Mouse (Mus musculus): ENCODE results near the gene Zfp385a. TPM values are rescaled to one million over a fixed set of nuclear protein-coding genes. Genes with fewer than 3 reads are reported as not detected.

The Zfp385a gene
- polyA plus RNA-seq, 1 experiment from 2014 or later, result 14.5 TPM

GRCm38 (mm10) chr15:103303916-103304615 lies 35.8 kb downstream of the Zfp385a start:
- Histone ChIP-seq H3K27me3 (peaks cover 4% of the 10 kb centered on the region; the same call in 1 of the 2 replicates), H3K4me3 (peak overlapping the region; percentile 45), H3K9ac (peak overlapping the region; percentile 74), H3K4me2 (replicated peaks) (peak overlapping the region; percentile 73), H3K36me3 (no peaks in the 10 kb centered on the region), H3K27ac (peak overlapping the region; percentile 96), H3K9me3 (no peaks in the 10 kb centered on the region), H3K4me1 (peaks cover 71% of the 10 kb centered on the region)
- ATAC-seq (ENCODE audit: insufficient number of reproducible peaks, insufficient read depth, low FRiP score, low TSS enrichment), result no peak
- 9% methylated on average over 8 of the region's 8 CpGs for WGBS

- Histone ChIP-seq H3K9ac (peak overlapping the region; percentile 20; the same call in 1 of the 2 replicates), H3K27ac (peak overlapping the region; percentile 96), H3K4me1 (peaks cover 79% of the 10 kb centered on the region), H3K36me3 (peaks cover 7% of the 10 kb centered on the region; the same call in 1 of the 2 replicates), H3K9me3 (no peaks in the 10 kb centered on the region), H3K4me3 (no peak overlapping the region), H3K27me3 (no peaks in the 10 kb centered on the region), H3K4me2 (replicated peaks) (no peak overlapping the region)
- no peak for ATAC-seq (ENCODE audit: insufficient number of reproducible peaks, insufficient read depth, low FRiP score, low TSS enrichment)
- WGBS, result 24% methylated on average over 6 of the region's 6 CpGs
These were observed 37.4 kb downstream of the Zfp385a start for GRCm38 (mm10) chr15:103302341-103303021.

- WGBS, result 18% methylated on average over 5 of the region's 5 CpGs
- no peak for ATAC-seq (ENCODE audit: insufficient number of reproducible peaks, insufficient read depth, low FRiP score, low TSS enrichment)
- 0 out of 2 replicates have a peak overlapping the region, but pooled peaks have one; percentile 10 for H3K9ac ChIP-seq
- H3K36me3 ChIP-seq, result peaks cover 7% of the 10 kb centered on the region; the same call in 1 of the 2 replicates
- peak overlapping the region; percentile 43; the same call in 1 of the 2 replicates for H3K4me2 ChIP-seq (replicated peaks)
- peaks cover 84% of the 10 kb centered on the region for H3K4me1 ChIP-seq
- H3K9me3 ChIP-seq, result no peaks in the 10 kb centered on the region
- no peak overlapping the region for H3K4me3 ChIP-seq
- H3K27ac ChIP-seq, result peak overlapping the region; percentile 96
- H3K27me3 ChIP-seq, result no peaks in the 10 kb centered on the region
These were observed 38.1 kb downstream of the Zfp385a start for GRCm38 (mm10) chr15:103301547-103302340.

DNA sequence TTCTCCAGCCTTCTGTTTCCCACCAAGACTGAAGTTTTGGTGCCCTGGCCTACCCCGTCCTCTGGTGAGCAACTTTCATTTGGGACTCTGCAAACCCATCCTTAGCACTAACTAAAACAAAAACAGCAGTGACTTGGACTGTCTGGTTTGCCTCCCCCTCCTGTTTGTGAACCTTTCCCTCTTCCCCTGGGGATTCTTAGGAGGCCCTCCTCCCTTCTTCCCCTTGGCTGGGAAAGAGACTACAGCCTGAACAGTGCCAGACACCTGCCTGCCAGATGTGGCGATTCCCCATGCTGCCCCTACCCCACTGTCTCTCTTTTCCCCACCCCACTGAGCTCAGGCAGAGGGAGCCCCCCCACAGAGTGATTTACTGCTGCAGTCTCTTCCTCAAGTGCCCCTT lies 38.8 kb downstream of the Zfp385a start:
- Histone ChIP-seq H3K9me3 (no peaks in the 10 kb centered on the region), H3K36me3 (peaks cover 7% of the 10 kb centered on the region; the same call in 1 of the 2 replicates), H3K4me2 (replicated peaks) (peak overlapping the region; percentile 43), H3K4me1 (peaks cover 87% of the 10 kb centered on the region), H3K4me3 (no peak overlapping the region), H3K27me3 (no peaks in the 10 kb centered on the region), H3K27ac (peak overlapping the region; percentile 96), H3K9ac (no peak overlapping the region)
- no peak for ATAC-seq (ENCODE audit: insufficient number of reproducible peaks, insufficient read depth, low FRiP score, low TSS enrichment)
- 5% methylated on average over 2 of the region's 2 CpGs for WGBS

GRCm38 (mm10) chr15:103300560-103300959 lies 39.3 kb downstream of the Zfp385a start:
- Histone ChIP-seq H3K9me3 (no peaks in the 10 kb centered on the region), H3K4me1 (peaks cover 92% of the 10 kb centered on the region), H3K4me2 (replicated peaks) (peak overlapping the region; percentile 43), H3K9ac (no peak overlapping the region), H3K36me3 (peaks cover 7% of the 10 kb centered on the region; the same call in 1 of the 2 replicates), H3K27me3 (no peaks in the 10 kb centered on the region), H3K27ac (peak overlapping the region; percentile 96), H3K4me3 (no peak overlapping the region)
- ATAC-seq (ENCODE audit: insufficient number of reproducible peaks, insufficient read depth, low FRiP score, low TSS enrichment), result no peak
- 9% methylated on average over 2 of the region's 2 CpGs for WGBS

DNA sequence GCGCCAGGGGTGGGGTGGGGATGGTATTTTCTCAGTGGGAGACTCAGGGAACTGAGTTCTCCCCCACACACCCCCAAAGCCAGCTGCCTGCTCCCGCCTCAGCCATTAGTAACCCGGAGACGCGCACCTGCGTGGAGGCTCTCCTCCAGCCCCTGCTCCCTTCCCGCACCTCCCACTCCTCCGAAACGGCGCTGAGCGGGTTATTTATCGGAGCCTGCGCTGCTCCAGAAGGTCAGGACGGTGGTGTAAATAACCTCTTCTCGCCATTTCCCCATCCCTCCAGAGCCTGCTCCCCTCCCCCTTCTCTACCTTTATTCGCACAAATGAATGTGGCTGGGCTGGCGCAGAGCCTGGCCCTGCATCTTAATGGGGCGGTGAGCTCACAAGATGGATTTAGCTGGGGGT lies 39.8 kb downstream of the Zfp385a start:
- H3K27ac ChIP-seq, result peak overlapping the region; percentile 96
- 3% methylated on average over 18 of the region's 18 CpGs for WGBS

DNA sequence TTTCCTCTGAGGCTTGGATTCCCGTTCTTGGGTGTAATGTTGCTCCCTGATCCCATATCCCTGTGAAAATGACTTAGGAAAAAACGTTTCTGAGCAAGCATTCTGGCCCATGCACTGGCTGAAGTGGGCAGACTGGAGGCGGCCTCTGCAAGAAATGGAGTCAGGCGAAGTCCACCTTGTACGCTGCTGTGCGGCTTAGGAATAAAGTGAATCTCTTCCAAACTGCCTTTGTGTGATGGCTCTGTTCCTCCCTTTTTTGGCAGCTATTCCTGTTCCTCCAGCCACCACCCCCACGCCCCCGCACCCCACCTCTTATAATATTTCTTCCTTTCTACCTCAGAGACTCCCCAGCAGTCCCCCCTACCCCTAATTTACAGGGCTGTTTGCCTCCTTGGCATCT lies 40.2 kb downstream of the Zfp385a start:
- Histone ChIP-seq H3K9me3 (no peaks in the 10 kb centered on the region), H3K4me1 (peaks cover 95% of the 10 kb centered on the region)

More for the DNA sequence above, 39.8 kb downstream of the Zfp385a start:
- 0 out of 2 replicates have a peak, but pooled peaks have one; percentile 7 for ATAC-seq (ENCODE audit: insufficient number of reproducible peaks, insufficient read depth, low FRiP score, low TSS enrichment)
- Histone ChIP-seq H3K4me3 (no peak overlapping the region), H3K9ac (peak overlapping the region; percentile 37; the same call in 1 of the 2 replicates), H3K9me3 (no peaks in the 10 kb centered on the region), H3K4me2 (replicated peaks) (peak overlapping the region; percentile 43), H3K27me3 (no peaks in the 10 kb centered on the region), H3K4me1 (peaks cover 96% of the 10 kb centered on the region), H3K36me3 (peaks cover 7% of the 10 kb centered on the region; the same call in 1 of the 2 replicates)

DNA sequence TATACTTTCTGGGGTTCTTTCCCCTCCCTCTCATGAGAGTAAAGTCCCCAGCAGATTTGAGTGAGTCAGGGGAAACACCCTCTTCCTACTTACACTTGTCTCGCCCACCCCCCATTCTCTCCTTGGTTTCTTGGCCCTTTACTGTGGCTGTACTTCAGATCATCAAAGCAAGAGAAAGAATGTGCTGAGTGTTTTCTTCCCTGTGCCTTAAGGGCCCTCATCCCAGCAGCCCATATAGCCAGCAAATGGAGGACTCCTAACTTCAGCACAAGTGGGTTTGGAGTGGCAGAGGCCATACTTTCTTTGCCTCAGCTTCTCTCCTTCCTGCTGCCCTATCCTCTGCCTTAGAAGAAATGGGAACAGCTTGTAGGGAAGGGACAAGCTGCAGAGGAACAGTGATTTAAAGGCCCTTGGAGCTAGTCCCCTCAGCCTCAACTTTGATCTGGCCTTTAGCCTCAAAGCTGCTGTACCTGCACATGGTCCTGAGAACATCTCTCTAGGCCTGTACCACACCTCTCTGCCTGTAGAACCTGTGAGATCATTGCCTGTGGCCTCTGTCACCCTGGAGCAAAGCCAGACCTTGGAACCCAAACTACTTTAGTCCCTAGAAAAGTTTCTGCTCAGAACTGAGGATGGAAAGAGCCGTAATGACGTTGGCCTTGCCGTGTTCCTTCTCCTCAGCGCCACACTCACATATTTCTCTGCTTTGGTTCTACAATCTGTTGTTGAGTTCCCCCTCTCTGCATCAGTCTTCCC lies 40.9 kb downstream of the Zfp385a start:
- peaks cover 7% of the 10 kb centered on the region; the same call in 1 of the 2 replicates for H3K36me3 ChIP-seq
- H3K9ac ChIP-seq, result no peak overlapping the region
- H3K27me3 ChIP-seq, result no peaks in the 10 kb centered on the region
- no peak for ATAC-seq (ENCODE audit: insufficient number of reproducible peaks, insufficient read depth, low FRiP score, low TSS enrichment)
- no peak overlapping the region for H3K4me3 ChIP-seq
- H3K4me1 ChIP-seq, result peaks cover 89% of the 10 kb centered on the region
- H3K27ac ChIP-seq, result peak overlapping the region; percentile 96
- H3K4me2 ChIP-seq (replicated peaks), result 0 out of 2 replicates have a peak overlapping the region, but pooled peaks have one; percentile 43
- 69% methylated on average over 5 of the region's 5 CpGs for WGBS
- H3K9me3 ChIP-seq, result no peaks in the 10 kb centered on the region

More for the DNA sequence above, 40.2 kb downstream of the Zfp385a start:
- Histone ChIP-seq H3K27ac (peak overlapping the region; percentile 96), H3K4me3 (no peak overlapping the region), H3K4me2 (replicated peaks) (peak overlapping the region; percentile 43), H3K9ac (0 out of 2 replicates have a peak overlapping the region, but pooled peaks have one; percentile 37), H3K36me3 (peaks cover 7% of the 10 kb centered on the region; the same call in 1 of the 2 replicates), H3K27me3 (no peaks in the 10 kb centered on the region)
- WGBS, result 42% methylated on average over 8 of the region's 8 CpGs
- no peak for ATAC-seq (ENCODE audit: insufficient number of reproducible peaks, insufficient read depth, low FRiP score, low TSS enrichment)

- Histone ChIP-seq H3K9ac (no peak overlapping the region), H3K4me3 (no peak overlapping the region)
These were observed 41.9 kb downstream of the Zfp385a start for GRCm38 (mm10) chr15:103298026-103298425.

GRCm38 (mm10) chr15:103297313-103297712 lies 42.6 kb downstream of the Zfp385a start:
- H3K4me1 ChIP-seq, result peaks cover 72% of the 10 kb centered on the region
- no peak overlapping the region for H3K9ac ChIP-seq
- ATAC-seq (ENCODE audit: insufficient number of reproducible peaks, insufficient read depth, low FRiP score, low TSS enrichment), result no peak
- H3K27ac ChIP-seq, result peak overlapping the region; percentile 85
- H3K4me3 ChIP-seq, result no peak overlapping the region
- H3K27me3 ChIP-seq, result no peaks in the 10 kb centered on the region
- 46% methylated on average over 6 of the region's 6 CpGs for WGBS
- no peaks in the 10 kb centered on the region for H3K9me3 ChIP-seq
- H3K36me3 ChIP-seq, result peaks cover 23% of the 10 kb centered on the region
- no peak overlapping the region for H3K4me2 ChIP-seq (replicated peaks)

More at GRCm38 (mm10) chr15:103298026-103298425, 41.9 kb downstream of the Zfp385a start:
- ATAC-seq (ENCODE audit: insufficient number of reproducible peaks, insufficient read depth, low FRiP score, low TSS enrichment), result no peak
- Histone ChIP-seq H3K9me3 (no peaks in the 10 kb centered on the region), H3K4me2 (replicated peaks) (no peak overlapping the region), H3K36me3 (peaks cover 16% of the 10 kb centered on the region), H3K27me3 (no peaks in the 10 kb centered on the region), H3K27ac (peak overlapping the region; percentile 85), H3K4me1 (peaks cover 79% of the 10 kb centered on the region)
- WGBS, result 70% methylated on average over 3 of the region's 3 CpGs
